Mouse (Mus musculus) embryonic facial prominence, embryonic 12.5 days (tissue): ENCODE data around the gene Tex33. TPM values are rescaled to one million over a fixed set of nuclear protein-coding genes. Genes with fewer than 3 reads are reported as not detected.

Source experiments
- ATAC-seq: fragments of 200-750 bp; cut with Nextera tagmentation; 2 replicates; pipeline ENCODE4 v1.8.0; 2017; ENCODE audit not compliant: insufficient number of reproducible peaks, insufficient read depth, low FRiP score, low TSS enrichment
- H3K27ac ChIP-seq: fragments of 300-500 bp; sonication (generic); 2 replicates; pipeline ENCODE4 v1.5.1; 2016; ENCODE audit warnings: mild to moderate bottlenecking
- H3K27me3 ChIP-seq: fragments of 300-500 bp; sonication (generic); 2 replicates; pipeline ENCODE4 v1.6.1; 2016; ENCODE audit warnings: mild to moderate bottlenecking, moderate library complexity
- H3K36me3 ChIP-seq: fragments of 300-500 bp; sonication (generic); 2 replicates; pipeline ENCODE4 v1.6.1; 2016; ENCODE audit warnings: mild to moderate bottlenecking
- H3K4me1 ChIP-seq: fragments of 300-500 bp; sonication (generic); 2 replicates; pipeline ENCODE4 v1.6.1; 2016
- H3K4me2 ChIP-seq: fragments of 300-500 bp; sonication (generic); replicated peaks from 2 replicates; pipeline ENCODE4 v1.6.1; 2016; ENCODE audit warnings: mild to moderate bottlenecking, moderate library complexity
- H3K4me3 ChIP-seq: fragments of 300-500 bp; sonication (generic); 2 replicates; pipeline ENCODE4 v1.5.1; 2016; ENCODE audit warnings: mild to moderate bottlenecking
- H3K9ac ChIP-seq: fragments of 300-500 bp; sonication (generic); 2 replicates; pipeline ENCODE4 v1.6.1; 2016; ENCODE audit warnings: mild to moderate bottlenecking, moderate library complexity
- H3K9me3 ChIP-seq: fragments of 300-500 bp; sonication (generic); 2 replicates; pipeline ENCODE4 v1.6.1; 2016; ENCODE audit warnings: mild to moderate bottlenecking, moderate library complexity
- WGBS: fragments of 180-500 bp; shearing (Covaris S2); methylation state at CpG from one replicate; pipeline ENCODE4 v1.1.7; 2016; 5-methylcytosine and 5-hydroxymethylcytosine counted together
- polyA plus RNA-seq: library from polyadenylated mRNA; unstranded; fragments of >200 nt; fragmentation: Nextera tagmentation; extraction: Ambion mirVana; gene quantifications from 2 replicates; pipeline ENCODE4 v1.2.1, GENCODE M21; 2016

Tex33 gene
- polyA plus RNA-seq, 1 experiment from 2014 or later, result not detected

- WGBS, result 81% methylated on average over 10 of the region's 10 CpGs
- Histone ChIP-seq H3K27ac (0 out of 2 replicates have a peak overlapping the region, but pooled peaks have one; percentile 23), H3K4me1 (peaks cover 28% of the 10 kb centered on the region), H3K36me3 (peaks cover 25% of the 10 kb centered on the region), H3K27me3 (0 out of 2 replicates have a peak, but pooled peaks cover 2% of the 10 kb centered on the region), H3K4me3 (no peak overlapping the region), H3K4me2 (no peak overlapping the region), H3K9ac (0 out of 2 replicates have a peak overlapping the region, but pooled peaks have one; percentile 19), H3K9me3 (no peaks in the 10 kb centered on the region)
- no peak for ATAC-seq
These were observed 35.2 kb upstream of the Tex33 start for GRCm38 (mm10) chr15:78430874-78431273.

GRCm38 (mm10) chr15:78429871-78430622, 34.3 kb upstream of the Tex33 start:
- Histone ChIP-seq H3K27me3 (no peaks in the 10 kb centered on the region), H3K27ac (peak overlapping the region; percentile 72; the same call in 1 of the 2 replicates), H3K4me2 (peak overlapping the region; percentile 67), H3K36me3 (peaks cover 21% of the 10 kb centered on the region), H3K9me3 (no peaks in the 10 kb centered on the region), H3K9ac (no peak overlapping the region; the same call in 1 of the 2 replicates), H3K4me1 (peaks cover 20% of the 10 kb centered on the region), H3K4me3 (peak overlapping the region; percentile 70; the same call in 1 of the 2 replicates)
- no peak for ATAC-seq
- WGBS, result 62% methylated on average over 13 of the region's 13 CpGs

GRCm38 (mm10) chr15:78429139-78429459, 33.4 kb upstream of the Tex33 start:
- H3K9me3 ChIP-seq, result no peaks in the 10 kb centered on the region
- peak overlapping the region; percentile 73 for H3K9ac ChIP-seq
- H3K36me3 ChIP-seq, result peaks cover 16% of the 10 kb centered on the region
- no peaks in the 10 kb centered on the region for H3K27me3 ChIP-seq
- peak overlapping the region; percentile 72 for H3K27ac ChIP-seq
- peak overlapping the region; percentile 70 for H3K4me3 ChIP-seq
- 2% methylated on average over 3 of the region's 3 CpGs for WGBS
- peak overlapping the region; percentile 67 for H3K4me2 ChIP-seq
- no peak for ATAC-seq
- H3K4me1 ChIP-seq, result peaks cover 18% of the 10 kb centered on the region

GRCm38 (mm10) chr15:78428391-78429138, 32.9 kb upstream of the Tex33 start, which contains the start of gene Kctd17:
Gene Kctd17, plus strand, starts transcription at chr15:78428564.
- Histone ChIP-seq H3K27ac (peak within 1 kb of the TSS; percentile 72), H3K4me3 (peak within 1 kb of the TSS; percentile 70), H3K4me1 (peaks cover 18% of the 10 kb centered on the region), H3K9me3 (no peaks in the 10 kb centered on the region), H3K4me2 (peak within 1 kb of the TSS; percentile 67), H3K9ac (peak within 1 kb of the TSS; percentile 73), H3K36me3 (peaks cover 13% of the 10 kb centered on the region), H3K27me3 (no peaks in the 10 kb centered on the region)
- peak; percentile 58; the same call in 1 of the 2 replicates for ATAC-seq
- WGBS, result under 1% methylated on average over 51 of the region's 52 CpGs

- no peaks in the 10 kb centered on the region for H3K27me3 ChIP-seq
- H3K4me1 ChIP-seq, result peaks cover 16% of the 10 kb centered on the region
- H3K36me3 ChIP-seq, result no peaks in the 10 kb centered on the region
- H3K4me2 ChIP-seq, result no peak overlapping the region
- no peak overlapping the region for H3K4me3 ChIP-seq
- H3K9me3 ChIP-seq, result no peaks in the 10 kb centered on the region
- H3K9ac ChIP-seq, result no peak overlapping the region
- H3K27ac ChIP-seq, result no peak overlapping the region
- WGBS, result 59% methylated on average over 4 of the region's 4 CpGs
- no peak for ATAC-seq
These were observed 29.5 kb upstream of the Tex33 start for GRCm38 (mm10) chr15:78425230-78425629.

- no peaks in the 10 kb centered on the region; the same call in 1 of the 2 replicates for H3K27me3 ChIP-seq
- peaks cover 9% of the 10 kb centered on the region for H3K4me1 ChIP-seq
- 24% methylated on average over 11 of the region's 11 CpGs for WGBS
- no peak for ATAC-seq
- no peak overlapping the region for H3K27ac ChIP-seq
- no peaks in the 10 kb centered on the region for H3K9me3 ChIP-seq
- no peak overlapping the region for H3K4me3 ChIP-seq
- no peaks in the 10 kb centered on the region for H3K36me3 ChIP-seq
- no peak overlapping the region for H3K4me2 ChIP-seq
- no peak overlapping the region for H3K9ac ChIP-seq
These were observed 28.8 kb upstream of the Tex33 start for GRCm38 (mm10) chr15:78424507-78424906.

- 17% methylated on average over 16 of the region's 16 CpGs for WGBS
- H3K36me3 ChIP-seq, result no peaks in the 10 kb centered on the region
- H3K4me1 ChIP-seq, result peaks cover 4% of the 10 kb centered on the region; the same call in 1 of the 2 replicates
- no peak for ATAC-seq
- no peaks in the 10 kb centered on the region for H3K9me3 ChIP-seq
- H3K27ac ChIP-seq, result no peak overlapping the region
- no peak overlapping the region for H3K4me2 ChIP-seq
- H3K9ac ChIP-seq, result no peak overlapping the region
- H3K4me3 ChIP-seq, result no peak overlapping the region
- H3K27me3 ChIP-seq, result no peaks in the 10 kb centered on the region; the same call in 1 of the 2 replicates
These were observed 26.6 kb upstream of the Tex33 start for GRCm38 (mm10) chr15:78422046-78422956.

GRCm38 (mm10) chr15:78420395-78420794, 24.7 kb upstream of the Tex33 start:
- ATAC-seq, result no peak
- peaks cover 7% of the 10 kb centered on the region; the same call in 1 of the 2 replicates for H3K4me1 ChIP-seq
- WGBS, result 84% methylated on average over 13 of the region's 13 CpGs
- no peak overlapping the region for H3K27ac ChIP-seq
- no peak overlapping the region for H3K9ac ChIP-seq
- no peak overlapping the region for H3K4me2 ChIP-seq
- no peaks in the 10 kb centered on the region; the same call in 1 of the 2 replicates for H3K27me3 ChIP-seq
- H3K36me3 ChIP-seq, result no peaks in the 10 kb centered on the region
- H3K4me3 ChIP-seq, result no peak overlapping the region
- no peaks in the 10 kb centered on the region for H3K9me3 ChIP-seq

GRCm38 (mm10) chr15:78416937-78417336, 21.2 kb upstream of the Tex33 start:
- 0 out of 2 replicates have a peak, but pooled peaks have one; percentile 41 for ATAC-seq
- Histone ChIP-seq H3K27me3 (peaks cover 3% of the 10 kb centered on the region; the same call in 1 of the 2 replicates), H3K9me3 (no peaks in the 10 kb centered on the region), H3K27ac (0 out of 2 replicates have a peak overlapping the region, but pooled peaks have one; percentile 23), H3K4me1 (0 out of 2 replicates have a peak, but pooled peaks cover 3% of the 10 kb centered on the region), H3K9ac (no peak overlapping the region), H3K36me3 (no peaks in the 10 kb centered on the region), H3K4me3 (no peak overlapping the region), H3K4me2 (no peak overlapping the region)
- WGBS, result 8% methylated on average over 4 of the region's 4 CpGs

GRCm38 (mm10) chr15:78414157-78414556, 18.4 kb upstream of the Tex33 start:
- Histone ChIP-seq H3K4me1 (peaks cover 11% of the 10 kb centered on the region; the same call in 1 of the 2 replicates), H3K9ac (no peak overlapping the region), H3K36me3 (no peaks in the 10 kb centered on the region), H3K9me3 (no peaks in the 10 kb centered on the region), H3K27ac (no peak overlapping the region), H3K4me2 (no peak overlapping the region), H3K4me3 (no peak overlapping the region), H3K27me3 (peaks cover 31% of the 10 kb centered on the region)
- 92% methylated on average over 8 of the region's 8 CpGs for WGBS
- no peak for ATAC-seq

- 88% methylated on average over 1 of the region's 1 CpGs for WGBS
- no peaks in the 10 kb centered on the region for H3K36me3 ChIP-seq
- peaks cover 35% of the 10 kb centered on the region for H3K27me3 ChIP-seq
- no peaks in the 10 kb centered on the region for H3K9me3 ChIP-seq
- peaks cover 11% of the 10 kb centered on the region; the same call in 1 of the 2 replicates for H3K4me1 ChIP-seq
- no peak overlapping the region for H3K9ac ChIP-seq
- H3K4me2 ChIP-seq, result no peak overlapping the region
- no peak overlapping the region for H3K27ac ChIP-seq
- H3K4me3 ChIP-seq, result no peak overlapping the region
- ATAC-seq, result no peak
These were observed 18.0 kb upstream of the Tex33 start for GRCm38 (mm10) chr15:78413719-78414117.
